Mouse (Mus musculus) frontal cortex, postnatal 25 days (tissue): ENCODE measurements around the gene Olfr67.
"Not testable (repeated sequence)": the region's sequence is repeated elsewhere in the genome, so short reads cannot be mapped to it uniquely, and the experiment has no call there.

Experiments used
- DNase-seq, 2 experiments: peaks; one replicate each; pipeline ENCODE4 v3.0.0; 2022; ENCODE audit warnings: low spot score in 2 of 2

Olfr67 gene

GRCm38 (mm10) chr7:103771494-103771893, 20.1 kb downstream of the Olfr67 start, which contains the start of gene Olfr69:
Gene Olfr69 (minus strand): TSS chr7:103771594.
- no peak for DNase-seq

- DNase-seq = not testable (repeated sequence)
Measured at GRCm38 (mm10) chr7:103767687-103768086, 23.9 kb downstream of the Olfr67 start.

- not testable (repeated sequence) for DNase-seq
Measured at GRCm38 (mm10) chr7:103762212-103762611, 29.4 kb downstream of the Olfr67 start.

GRCm38 (mm10) chr7:103757233-103757632, 34.4 kb downstream of the Olfr67 start, which contains the start of gene Olfr630:
Gene Olfr630 (minus strand): TSS chr7:103757333.
- no peak for DNase-seq

- DNase-seq = no peak
Measured at GRCm38 (mm10) chr7:103744843-103745242, 46.8 kb downstream of the Olfr67 start, which contains the start of gene Olfr629. Gene Olfr629 (minus strand): TSS chr7:103744943.
